Mouse (Mus musculus) cortical plate, adult 2 months (tissue): Measurements from ENCODE around the gene Rap1a.

Experiments
- CTCF ChIP-seq: fragments of 200-500 bp; IDR thresholded peaks from 2 replicates; pipeline ENCODE4 v1.5.1; 2011; ENCODE audit warnings: mild to moderate bottlenecking, control low read depth, low read length; ENCODE audit not compliant: insufficient read depth; ENCODE audit errors: extremely low read depth
- POLR2A ChIP-seq: fragments of 200-500 bp; IDR thresholded peaks from 2 replicates; pipeline ENCODE4 v1.6.1; 2011; ENCODE audit warnings: mild to moderate bottlenecking, low read length, control low read depth; ENCODE audit not compliant: insufficient read depth; ENCODE audit errors: extremely low read depth

DNA sequence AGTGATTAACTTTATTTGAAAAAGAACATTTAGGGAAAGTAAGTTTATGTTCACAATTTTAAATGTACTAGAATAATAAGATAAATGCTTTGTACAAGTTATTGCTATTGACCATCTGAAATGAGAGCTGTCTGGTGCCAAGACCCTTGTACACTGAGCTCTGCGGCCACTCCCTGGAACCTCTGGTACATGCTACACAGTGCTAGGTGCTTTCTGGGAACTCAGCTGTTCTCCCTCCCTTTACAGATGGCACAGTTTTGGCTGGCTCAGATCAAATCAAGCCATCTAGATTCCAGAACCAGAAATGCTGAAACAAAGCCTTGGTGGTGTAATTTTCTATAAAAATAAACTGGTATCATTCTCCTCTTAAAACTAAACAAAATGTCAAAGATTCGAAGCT is 3.7 kb downstream of the Rap1a start:
- TF ChIP-seq POLR2A (no peak), CTCF (no peak)
